Mouse (Mus musculus): ENCODE results near the gene Gm20379. TPM values are rescaled to one million over a fixed set of nuclear protein-coding genes. Genes with fewer than 3 reads are reported as not detected.

The Gm20379 gene
- polyA plus RNA-seq, 1 experiment from 2014 or later = 0.93 TPM

GRCm38 (mm10) chr13:92301754-92302153 is 4.0 kb upstream of the Gm20379 start:
- 51% methylated on average over 4 of the region's 4 CpGs for WGBS
- ATAC-seq (ENCODE audit: borderline replicate concordance, extremely low read depth, low FRiP score, low TSS enrichment) = no peak
- peaks cover 12% of the 10 kb centered on the region; the same call in 1 of the 2 replicates for H3K36me3 ChIP-seq

GRCm38 (mm10) chr13:92302466-92302865 is 3.3 kb upstream of the Gm20379 start:
- Histone ChIP-seq H3K4me3 (no peak overlapping the region), H3K27ac (no peak overlapping the region), H3K4me2 (no peak overlapping the region), H3K9me3 (no peaks in the 10 kb centered on the region), H3K27me3 (no peaks in the 10 kb centered on the region), H3K36me3 (peaks cover 12% of the 10 kb centered on the region; the same call in 1 of the 2 replicates), H3K4me1 (no peaks in the 10 kb centered on the region), H3K9ac (no peak overlapping the region)
- 77% methylated on average over 4 of the region's 4 CpGs for WGBS
- ATAC-seq (ENCODE audit: borderline replicate concordance, extremely low read depth, low FRiP score, low TSS enrichment) = no peak

More at GRCm38 (mm10) chr13:92301754-92302153, 4.0 kb upstream of the Gm20379 start:
- Histone ChIP-seq H3K4me3 (no peak overlapping the region), H3K27me3 (no peaks in the 10 kb centered on the region), H3K4me1 (no peaks in the 10 kb centered on the region), H3K9ac (no peak overlapping the region), H3K9me3 (no peaks in the 10 kb centered on the region), H3K4me2 (no peak overlapping the region), H3K27ac (no peak overlapping the region)

GRCm38 (mm10) chr13:92303062-92303948 is 2.5 kb upstream of the Gm20379 start:
- Histone ChIP-seq H3K9me3 (no peaks in the 10 kb centered on the region), H3K4me2 (no peak overlapping the region), H3K9ac (no peak overlapping the region), H3K4me3 (no peak overlapping the region), H3K27ac (no peak overlapping the region), H3K27me3 (no peaks in the 10 kb centered on the region), H3K4me1 (no peaks in the 10 kb centered on the region), H3K36me3 (peaks cover 15% of the 10 kb centered on the region)
- WGBS = 84% methylated on average over 8 of the region's 8 CpGs
- no peak for ATAC-seq (ENCODE audit: borderline replicate concordance, extremely low read depth, low FRiP score, low TSS enrichment)

DNA sequence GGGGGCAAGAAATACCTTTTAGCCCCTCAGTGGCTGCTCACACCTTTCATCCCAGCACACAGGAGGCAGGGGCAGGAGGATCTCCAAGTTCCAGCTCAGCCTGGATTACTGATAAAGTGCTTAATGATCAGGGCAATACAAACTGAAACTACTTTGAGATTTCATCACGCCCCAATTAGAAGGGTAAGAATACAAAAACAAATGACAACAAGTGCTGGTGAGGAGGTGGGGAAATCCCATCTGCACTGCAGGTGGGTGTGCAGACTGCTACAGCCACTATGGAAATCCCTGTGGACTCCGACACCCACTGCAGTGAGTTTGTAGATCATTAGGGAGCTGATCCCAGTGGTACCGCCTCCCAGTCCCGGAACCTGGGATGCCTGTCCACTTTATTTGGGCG is 1.5 kb upstream of the Gm20379 start:
- Histone ChIP-seq H3K9ac (no peak overlapping the region), H3K4me2 (no peak overlapping the region), H3K27me3 (no peaks in the 10 kb centered on the region), H3K4me3 (no peak overlapping the region), H3K9me3 (no peaks in the 10 kb centered on the region), H3K27ac (no peak overlapping the region), H3K36me3 (peaks cover 22% of the 10 kb centered on the region), H3K4me1 (no peaks in the 10 kb centered on the region)
- no peak for ATAC-seq (ENCODE audit: borderline replicate concordance, extremely low read depth, low FRiP score, low TSS enrichment)
- WGBS = 94% methylated on average over 5 of the region's 5 CpGs

- no peak overlapping the region for H3K27ac ChIP-seq
- H3K9me3 ChIP-seq = no peaks in the 10 kb centered on the region
- no peak for ATAC-seq (ENCODE audit: borderline replicate concordance, extremely low read depth, low FRiP score, low TSS enrichment)
Observed at GRCm38 (mm10) chr13:92314613-92315012, 8.8 kb downstream of the Gm20379 start.

DNA sequence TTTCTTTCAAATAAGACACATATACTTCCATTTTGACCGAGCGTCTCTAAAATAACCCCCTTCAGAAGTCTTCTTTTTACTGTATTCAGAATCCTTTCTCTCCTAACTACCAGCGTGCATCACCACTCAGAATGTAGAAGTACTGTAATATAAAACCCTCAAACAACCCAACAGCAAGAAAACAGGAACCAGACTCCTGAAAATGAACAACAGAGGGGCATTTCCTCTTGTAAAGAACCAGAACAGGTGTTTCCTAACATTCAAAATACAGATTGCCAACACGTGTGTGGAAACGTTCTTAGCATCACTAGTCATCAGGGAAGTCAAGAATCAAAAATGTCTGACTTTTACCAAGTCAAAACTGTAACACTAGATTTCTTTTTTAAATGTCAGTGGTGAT is 15.0 kb downstream of the Gm20379 start:
- 83% methylated on average over 5 of the region's 5 CpGs for WGBS
- no peak overlapping the region for H3K9ac ChIP-seq
- H3K4me1 ChIP-seq = no peaks in the 10 kb centered on the region
- no peak overlapping the region for H3K4me2 ChIP-seq
- no peaks in the 10 kb centered on the region for H3K27me3 ChIP-seq
- H3K27ac ChIP-seq = no peak overlapping the region
- H3K36me3 ChIP-seq = peaks cover 4% of the 10 kb centered on the region; the same call in 1 of the 2 replicates
- ATAC-seq (ENCODE audit: borderline replicate concordance, extremely low read depth, low FRiP score, low TSS enrichment) = no peak
- no peak overlapping the region for H3K4me3 ChIP-seq
- no peaks in the 10 kb centered on the region for H3K9me3 ChIP-seq

More at GRCm38 (mm10) chr13:92314613-92315012, 8.8 kb downstream of the Gm20379 start:
- no peak overlapping the region for H3K9ac ChIP-seq
- H3K4me3 ChIP-seq = no peak overlapping the region
- H3K4me2 ChIP-seq = no peak overlapping the region
- H3K27me3 ChIP-seq = no peaks in the 10 kb centered on the region
- peaks cover 4% of the 10 kb centered on the region; the same call in 1 of the 2 replicates for H3K36me3 ChIP-seq
- no peaks in the 10 kb centered on the region for H3K4me1 ChIP-seq
- WGBS = 81% methylated on average over 5 of the region's 5 CpGs

GRCm38 (mm10) chr13:92326030-92326429 is 20.2 kb downstream of the Gm20379 start:
- Histone ChIP-seq H3K4me3 (no peak overlapping the region), H3K4me2 (no peak overlapping the region), H3K27me3 (no peaks in the 10 kb centered on the region), H3K9ac (no peak overlapping the region), H3K9me3 (no peaks in the 10 kb centered on the region), H3K4me1 (no peaks in the 10 kb centered on the region), H3K36me3 (peaks cover 3% of the 10 kb centered on the region; the same call in 1 of the 2 replicates), H3K27ac (no peak overlapping the region)
- 74% methylated on average over 5 of the region's 5 CpGs for WGBS
- no peak for ATAC-seq (ENCODE audit: borderline replicate concordance, extremely low read depth, low FRiP score, low TSS enrichment)

DNA sequence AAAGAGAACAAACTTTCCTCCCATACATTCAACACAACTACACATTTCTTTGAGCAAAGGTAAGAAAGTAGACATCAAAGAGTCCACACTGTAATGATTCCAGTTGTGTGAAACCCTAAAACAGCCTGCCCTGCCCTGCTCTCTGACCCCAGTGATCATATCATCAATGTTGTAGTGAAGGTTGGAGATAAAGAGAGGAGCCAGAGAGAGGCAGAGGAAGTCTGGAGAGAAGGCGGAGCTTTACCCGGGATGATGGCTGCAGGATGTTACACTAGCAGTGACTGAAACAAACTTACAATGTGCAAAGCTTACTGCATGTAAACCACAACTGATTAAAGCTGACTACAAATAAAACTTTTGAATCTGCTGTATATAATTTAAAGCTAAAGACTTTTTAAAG is 22.2 kb downstream of the Gm20379 start:
- 74% methylated on average over 2 of the region's 2 CpGs for WGBS
- Histone ChIP-seq H3K9me3 (no peaks in the 10 kb centered on the region), H3K36me3 (no peaks in the 10 kb centered on the region), H3K27ac (no peak overlapping the region), H3K4me3 (no peak overlapping the region), H3K9ac (no peak overlapping the region), H3K4me1 (no peaks in the 10 kb centered on the region), H3K4me2 (no peak overlapping the region), H3K27me3 (no peaks in the 10 kb centered on the region)
- ATAC-seq (ENCODE audit: borderline replicate concordance, extremely low read depth, low FRiP score, low TSS enrichment) = no peak

GRCm38 (mm10) chr13:92330621-92331020 is 24.8 kb downstream of the Gm20379 start:
- no peaks in the 10 kb centered on the region for H3K27me3 ChIP-seq
- H3K4me1 ChIP-seq = no peaks in the 10 kb centered on the region
- no peaks in the 10 kb centered on the region for H3K9me3 ChIP-seq
- H3K4me2 ChIP-seq = no peak overlapping the region
- no peaks in the 10 kb centered on the region for H3K36me3 ChIP-seq
- WGBS = 85% methylated on average over 3 of the region's 3 CpGs
- no peak overlapping the region for H3K4me3 ChIP-seq
- no peak overlapping the region for H3K9ac ChIP-seq
- H3K27ac ChIP-seq = no peak overlapping the region
- ATAC-seq (ENCODE audit: borderline replicate concordance, extremely low read depth, low FRiP score, low TSS enrichment) = no peak

- Histone ChIP-seq H3K27ac (no peak overlapping the region), H3K4me2 (no peak overlapping the region), H3K27me3 (no peaks in the 10 kb centered on the region), H3K4me1 (no peaks in the 10 kb centered on the region), H3K36me3 (no peaks in the 10 kb centered on the region), H3K9ac (no peak overlapping the region), H3K4me3 (no peak overlapping the region), H3K9me3 (no peaks in the 10 kb centered on the region)
- no peak for ATAC-seq (ENCODE audit: borderline replicate concordance, extremely low read depth, low FRiP score, low TSS enrichment)
- WGBS = 90% methylated on average over 15 of the region's 15 CpGs
Observed at GRCm38 (mm10) chr13:92332103-92332879, 26.5 kb downstream of the Gm20379 start.

- no peak overlapping the region for H3K4me2 ChIP-seq
- H3K4me1 ChIP-seq = no peaks in the 10 kb centered on the region
- no peak for ATAC-seq (ENCODE audit: borderline replicate concordance, extremely low read depth, low FRiP score, low TSS enrichment)
- peaks cover 5% of the 10 kb centered on the region for H3K36me3 ChIP-seq
- H3K27me3 ChIP-seq = no peaks in the 10 kb centered on the region
- 92% methylated on average over 1 of the region's 1 CpGs for WGBS
- no peaks in the 10 kb centered on the region for H3K9me3 ChIP-seq
- H3K27ac ChIP-seq = no peak overlapping the region
- H3K4me3 ChIP-seq = no peak overlapping the region
- no peak overlapping the region for H3K9ac ChIP-seq
Observed at GRCm38 (mm10) chr13:92336857-92337256, 31.1 kb downstream of the Gm20379 start.
